Mouse (Mus musculus): ENCODE results near the gene Gm12695. TPM values are rescaled to one million over a fixed set of nuclear protein-coding genes. Genes with fewer than 3 reads are reported as not detected.

Gm12695 gene
- polyA plus RNA-seq (2014; fragmentation: Nextera tagmentation; extraction: Ambion mirVana) = not detected in 2 replicates

DNA sequence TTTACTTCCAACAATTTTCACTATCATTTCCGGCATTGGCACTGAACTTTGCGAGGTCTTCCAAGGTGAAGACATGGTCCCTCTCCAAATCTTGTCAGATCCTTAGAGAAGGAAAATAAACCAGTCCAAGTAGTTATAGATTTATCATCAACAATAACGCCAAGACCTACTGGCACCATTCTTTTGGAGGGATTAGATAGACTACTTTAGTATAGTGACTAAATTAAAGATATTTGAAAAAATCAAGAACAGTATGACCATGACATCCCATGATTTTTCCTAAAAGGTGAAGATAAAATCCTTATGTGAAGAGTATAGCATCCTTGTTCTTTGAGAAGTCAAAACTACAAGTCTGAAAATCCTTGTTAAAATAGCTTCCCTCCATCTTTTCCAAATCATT is at the start of gene Gm12695:
Gene Gm12695 (minus strand): TSS at position 101 of the 400 bp plus-strand sequence.
- no peak within 1 kb of the TSS for H3K4me2 ChIP-seq (ENCODE audit: low read depth)
- H3K4me3 ChIP-seq (ENCODE audit: low read depth, low read length) = no peak within 1 kb of the TSS
- 95% methylated on average over 3 of the region's 3 CpGs for WGBS
- DNase-seq (ENCODE audit: low spot score) (no peak), ATAC-seq (ENCODE audit: insufficient read depth, low FRiP score, low TSS enrichment) (no peak)
- no peaks in the 10 kb centered on the region for H3K36me3 ChIP-seq (ENCODE audit: control insufficient read depth, insufficient read depth, low read length)
- no peak within 1 kb of the TSS for H3K27ac ChIP-seq (ENCODE audit: low read depth, low read length)
- no peaks in the 10 kb centered on the region for H3K27me3 ChIP-seq (ENCODE audit: control insufficient read depth, insufficient read depth, low read length)
- no peaks in the 10 kb centered on the region for H3K9me3 ChIP-seq (ENCODE audit: control insufficient read depth, low read length)
- no peaks in the 10 kb centered on the region for H3K4me1 ChIP-seq (ENCODE audit: control insufficient read depth, insufficient read depth, low read length)
- H3K9ac ChIP-seq (ENCODE audit: low read length) = no peak within 1 kb of the TSS

GRCm38 (mm10) chr4:96825540-96826045 is 40.6 kb upstream of the Gm12695 start:
- no peaks in the 10 kb centered on the region for H3K36me3 ChIP-seq (ENCODE audit: control insufficient read depth, insufficient read depth, low read length)
- no peak for DNase-seq (ENCODE audit: low spot score)
- H3K27me3 ChIP-seq (ENCODE audit: control insufficient read depth, insufficient read depth, low read length) = no peaks in the 10 kb centered on the region
- no peak overlapping the region for H3K27ac ChIP-seq (ENCODE audit: low read depth, low read length)
- H3K9ac ChIP-seq (ENCODE audit: low read length) = no peak overlapping the region
- H3K9me3 ChIP-seq (ENCODE audit: control insufficient read depth, low read length) = no peaks in the 10 kb centered on the region
- H3K4me3 ChIP-seq (ENCODE audit: low read depth, low read length) = no peak overlapping the region
- no peak overlapping the region for H3K4me2 ChIP-seq (ENCODE audit: low read depth)
- WGBS = 81% methylated on average over 4 of the region's 4 CpGs
- ATAC-seq (ENCODE audit: insufficient read depth, low FRiP score, low TSS enrichment) = no peak
- no peaks in the 10 kb centered on the region for H3K4me1 ChIP-seq (ENCODE audit: control insufficient read depth, insufficient read depth, low read length)

DNA sequence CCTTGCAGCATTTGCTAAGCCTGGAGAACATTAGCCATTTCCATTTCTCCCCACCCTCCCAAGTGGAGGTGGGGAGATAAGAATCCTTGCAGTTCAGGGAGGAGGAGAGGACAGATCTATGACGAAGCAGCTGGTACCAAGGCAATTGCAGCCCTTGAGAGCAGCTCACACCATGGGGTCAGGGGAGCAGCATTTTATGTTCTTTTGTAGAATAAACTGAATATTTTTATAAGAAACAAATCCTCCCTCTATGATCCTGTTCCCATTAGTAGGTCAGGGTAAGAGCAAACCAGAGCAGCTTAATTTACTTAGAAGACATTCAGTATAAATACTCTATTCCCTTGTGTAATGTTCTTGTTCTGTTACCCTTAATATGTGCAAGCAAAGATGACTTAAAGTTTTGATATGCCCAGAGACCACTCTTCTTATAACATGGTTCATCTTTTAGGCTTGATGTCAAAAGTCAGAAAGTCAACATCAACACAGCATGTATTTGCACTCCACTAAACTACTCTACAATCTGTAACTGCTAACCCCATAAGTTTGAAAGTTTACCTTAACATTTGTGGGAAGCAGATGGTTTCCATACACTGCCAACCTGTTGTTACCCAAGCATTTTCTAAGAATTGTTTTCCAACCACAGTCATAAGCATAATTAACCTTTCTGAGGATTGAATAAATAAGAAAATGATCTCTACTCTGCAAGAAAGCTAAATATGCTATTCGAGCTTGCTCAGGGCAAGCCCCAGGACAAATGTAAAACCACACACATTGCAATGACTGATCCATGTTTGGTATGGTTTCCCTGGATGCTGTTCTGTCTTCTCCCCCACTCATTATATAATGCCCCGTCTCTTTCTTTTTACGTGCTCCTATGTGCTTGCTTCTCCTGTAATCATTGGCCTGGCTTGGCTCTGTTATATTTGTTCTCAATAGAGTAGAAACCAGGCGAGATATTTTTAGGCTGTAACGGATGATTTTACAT is 22.1 kb upstream of the Gm12695 start:
- Histone ChIP-seq H3K36me3 (ENCODE audit: control insufficient read depth, insufficient read depth, low read length) (no peaks in the 10 kb centered on the region), H3K27me3 (ENCODE audit: control insufficient read depth, insufficient read depth, low read length) (no peaks in the 10 kb centered on the region), H3K4me1 (ENCODE audit: control insufficient read depth, insufficient read depth, low read length) (no peaks in the 10 kb centered on the region), H3K4me3 (ENCODE audit: low read depth, low read length) (no peak overlapping the region), H3K4me2 (ENCODE audit: low read depth) (no peak overlapping the region), H3K27ac (ENCODE audit: low read depth, low read length) (no peak overlapping the region), H3K9me3 (ENCODE audit: control insufficient read depth, low read length) (no peaks in the 10 kb centered on the region), H3K9ac (ENCODE audit: low read length) (no peak overlapping the region)
- ATAC-seq (ENCODE audit: insufficient read depth, low FRiP score, low TSS enrichment) = no peak
- DNase-seq (ENCODE audit: low spot score) = no peak
- 81% methylated on average over 6 of the region's 6 CpGs for WGBS

- Histone ChIP-seq H3K27me3 (ENCODE audit: control insufficient read depth, insufficient read depth, low read length) (no peaks in the 10 kb centered on the region), H3K4me2 (ENCODE audit: low read depth) (no peak overlapping the region), H3K9me3 (ENCODE audit: control insufficient read depth, low read length) (no peaks in the 10 kb centered on the region), H3K36me3 (ENCODE audit: control insufficient read depth, insufficient read depth, low read length) (no peaks in the 10 kb centered on the region), H3K9ac (ENCODE audit: low read length) (no peak overlapping the region), H3K27ac (ENCODE audit: low read depth, low read length) (no peak overlapping the region), H3K4me3 (ENCODE audit: low read depth, low read length) (no peak overlapping the region), H3K4me1 (ENCODE audit: control insufficient read depth, insufficient read depth, low read length) (no peaks in the 10 kb centered on the region)
- WGBS = 53% methylated on average over 7 of the region's 7 CpGs
- DNase-seq (ENCODE audit: low spot score) (peak; percentile 23), ATAC-seq (ENCODE audit: insufficient read depth, low FRiP score, low TSS enrichment) (no peak)
Measured at GRCm38 (mm10) chr4:96799380-96800157, 14.6 kb upstream of the Gm12695 start.

DNA sequence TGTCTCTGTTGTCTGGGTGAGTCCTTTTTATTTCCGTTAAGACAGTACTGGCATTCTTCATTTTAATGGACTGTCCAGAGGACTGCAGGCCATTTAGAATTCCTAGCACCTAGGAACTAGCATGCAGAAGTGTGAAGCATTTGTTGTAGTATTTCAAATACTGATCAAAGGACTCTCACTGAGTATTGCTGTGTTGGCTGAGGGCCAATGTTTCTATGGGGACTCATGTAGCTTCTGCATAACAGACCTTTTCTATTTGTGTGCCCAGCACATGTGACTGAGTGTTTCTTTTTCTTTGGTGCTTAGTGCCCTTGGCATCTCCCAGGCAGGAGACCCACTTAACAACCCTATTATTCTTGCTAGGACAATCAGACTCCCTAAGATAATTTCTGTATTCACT is 12.6 kb upstream of the Gm12695 start:
- Histone ChIP-seq H3K9me3 (ENCODE audit: control insufficient read depth, low read length) (no peaks in the 10 kb centered on the region), H3K27me3 (ENCODE audit: control insufficient read depth, insufficient read depth, low read length) (no peaks in the 10 kb centered on the region), H3K36me3 (ENCODE audit: control insufficient read depth, insufficient read depth, low read length) (no peaks in the 10 kb centered on the region), H3K4me1 (ENCODE audit: control insufficient read depth, insufficient read depth, low read length) (no peaks in the 10 kb centered on the region), H3K4me3 (ENCODE audit: low read depth, low read length) (no peak overlapping the region), H3K4me2 (ENCODE audit: low read depth) (no peak overlapping the region), H3K27ac (ENCODE audit: low read depth, low read length) (no peak overlapping the region), H3K9ac (ENCODE audit: low read length) (no peak overlapping the region)
- ATAC-seq (ENCODE audit: insufficient read depth, low FRiP score, low TSS enrichment) = peak; percentile 40; the same call in 1 of the 2 replicates
- 45% methylated on average over 1 of the region's 1 CpGs for WGBS
- no peak for DNase-seq (ENCODE audit: low spot score)

DNA sequence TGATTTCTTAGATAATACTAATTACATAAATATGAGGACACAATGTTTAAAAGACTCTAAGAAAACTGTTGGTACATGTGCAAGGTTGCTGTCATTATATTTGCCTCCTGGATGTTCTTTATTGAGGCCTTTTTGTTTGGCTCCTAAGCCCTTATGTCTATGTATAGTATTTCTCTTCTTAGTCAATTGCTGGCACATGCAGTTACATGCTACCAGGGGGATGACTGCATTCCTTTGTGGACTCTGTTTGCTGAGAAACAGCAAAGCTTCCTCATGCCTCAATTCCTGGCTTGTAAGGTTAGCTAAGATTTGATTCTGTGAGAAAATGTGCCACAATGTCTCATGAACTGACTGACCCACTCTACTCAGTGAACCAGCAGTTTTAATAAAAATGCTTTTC is 6.3 kb upstream of the Gm12695 start:
- H3K9me3 ChIP-seq (ENCODE audit: control insufficient read depth, low read length) = no peaks in the 10 kb centered on the region
- H3K27ac ChIP-seq (ENCODE audit: low read depth, low read length) = no peak overlapping the region
- H3K4me1 ChIP-seq (ENCODE audit: control insufficient read depth, insufficient read depth, low read length) = no peaks in the 10 kb centered on the region
- H3K36me3 ChIP-seq (ENCODE audit: control insufficient read depth, insufficient read depth, low read length) = no peaks in the 10 kb centered on the region
- no peak overlapping the region for H3K4me3 ChIP-seq (ENCODE audit: low read depth, low read length)
- DNase-seq (ENCODE audit: low spot score) = no peak
- ATAC-seq (ENCODE audit: insufficient read depth, low FRiP score, low TSS enrichment) = no peak
- no peak overlapping the region for H3K4me2 ChIP-seq (ENCODE audit: low read depth)
- H3K9ac ChIP-seq (ENCODE audit: low read length) = no peak overlapping the region
- H3K27me3 ChIP-seq (ENCODE audit: control insufficient read depth, insufficient read depth, low read length) = no peaks in the 10 kb centered on the region

DNA sequence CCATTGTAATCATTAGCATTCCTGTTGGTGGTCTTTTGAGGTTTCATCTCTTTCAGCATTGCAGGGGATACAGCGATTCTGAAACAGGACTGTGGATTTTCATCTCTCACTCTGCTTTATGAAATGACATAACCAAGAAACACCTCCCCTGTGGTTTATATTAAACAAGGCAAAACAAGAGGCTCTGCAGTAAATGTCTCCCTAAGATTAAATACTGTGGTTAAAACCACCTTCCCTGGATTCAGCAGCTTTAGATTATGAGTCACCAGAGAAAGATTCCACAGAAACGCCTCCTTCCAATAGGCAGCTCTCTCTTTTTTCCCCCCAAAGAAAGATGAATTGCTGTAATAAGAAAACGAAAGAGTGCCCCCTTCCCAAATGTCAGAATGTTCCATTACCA is 4.9 kb upstream of the Gm12695 start:
- DNase-seq (ENCODE audit: low spot score) (no peak), ATAC-seq (ENCODE audit: insufficient read depth, low FRiP score, low TSS enrichment) (no peak)
- Histone ChIP-seq H3K9ac (ENCODE audit: low read length) (no peak overlapping the region), H3K27me3 (ENCODE audit: control insufficient read depth, insufficient read depth, low read length) (no peaks in the 10 kb centered on the region), H3K9me3 (ENCODE audit: control insufficient read depth, low read length) (no peaks in the 10 kb centered on the region), H3K36me3 (ENCODE audit: control insufficient read depth, insufficient read depth, low read length) (no peaks in the 10 kb centered on the region), H3K4me3 (ENCODE audit: low read depth, low read length) (no peak overlapping the region), H3K4me1 (ENCODE audit: control insufficient read depth, insufficient read depth, low read length) (no peaks in the 10 kb centered on the region), H3K4me2 (ENCODE audit: low read depth) (no peak overlapping the region), H3K27ac (ENCODE audit: low read depth, low read length) (no peak overlapping the region)
- 73% methylated on average over 3 of the region's 3 CpGs for WGBS

DNA sequence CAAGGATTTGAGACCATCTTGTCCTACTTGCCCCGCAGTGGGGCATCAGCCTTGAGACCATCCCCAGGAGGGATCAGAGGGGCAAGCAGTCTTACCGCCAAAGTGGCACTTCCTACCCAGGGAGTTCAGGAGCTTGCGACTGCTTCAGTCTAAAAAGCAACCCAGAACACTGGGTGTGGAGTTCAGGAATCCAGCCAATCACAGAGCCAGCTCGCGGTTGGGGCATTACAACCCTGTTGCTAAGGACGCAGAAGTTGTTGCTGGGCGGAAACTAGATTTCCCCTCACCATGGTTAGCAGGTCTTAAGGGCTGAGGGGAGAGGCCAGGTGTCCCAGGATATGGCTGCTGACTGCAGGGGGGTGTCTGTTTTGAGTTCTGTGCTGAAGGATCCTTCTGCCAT is 1.6 kb upstream of the Gm12695 start:
- no peak for ATAC-seq (ENCODE audit: insufficient read depth, low FRiP score, low TSS enrichment)
- H3K9ac ChIP-seq (ENCODE audit: low read length) = no peak overlapping the region
- 13% methylated on average over 7 of the region's 7 CpGs for WGBS
- H3K36me3 ChIP-seq (ENCODE audit: control insufficient read depth, insufficient read depth, low read length) = no peaks in the 10 kb centered on the region
- no peak for DNase-seq (ENCODE audit: low spot score)
- H3K4me3 ChIP-seq (ENCODE audit: low read depth, low read length) = no peak overlapping the region
- no peaks in the 10 kb centered on the region for H3K9me3 ChIP-seq (ENCODE audit: control insufficient read depth, low read length)
- no peak overlapping the region for H3K27ac ChIP-seq (ENCODE audit: low read depth, low read length)
- no peak overlapping the region for H3K4me2 ChIP-seq (ENCODE audit: low read depth)
- H3K4me1 ChIP-seq (ENCODE audit: control insufficient read depth, insufficient read depth, low read length) = no peaks in the 10 kb centered on the region
- no peaks in the 10 kb centered on the region for H3K27me3 ChIP-seq (ENCODE audit: control insufficient read depth, insufficient read depth, low read length)
